Mouse (Mus musculus) lung, embryonic 14.5 days (tissue): Measurements from ENCODE around the gene Miip. TPM values are rescaled to one million over a fixed set of nuclear protein-coding genes. Genes with fewer than 3 reads are reported as not detected.

ENCODE experiments used
- ATAC-seq: fragments of 200-750 bp; cut with Nextera tagmentation; 2 replicates; pipeline ENCODE4 v1.8.0; 2017; ENCODE audit warnings: mild to moderate bottlenecking, moderate TSS enrichment, moderate library complexity; ENCODE audit not compliant: insufficient read depth
- DNase-seq: peaks from one replicate; pipeline ENCODE4 v3.0.0-alpha.2; 2015
- H3K27ac ChIP-seq: fragments of 300-500 bp; sonication (generic); 2 replicates; pipeline ENCODE4 v1.5.1; 2014; ENCODE audit warnings: low read depth, mild to moderate bottlenecking, moderate library complexity
- H3K27me3 ChIP-seq: fragments of 300-500 bp; sonication (generic); 2 replicates; pipeline ENCODE4 v1.6.1; 2014; ENCODE audit warnings: low read length, control low read depth; ENCODE audit not compliant: insufficient read depth
- H3K36me3 ChIP-seq: fragments of 300-500 bp; sonication (generic); 2 replicates; pipeline ENCODE4 v1.6.1; 2014; ENCODE audit warnings: control low read depth; ENCODE audit not compliant: insufficient read depth
- H3K4me1 ChIP-seq: fragments of 300-500 bp; sonication (generic); 2 replicates; pipeline ENCODE4 v1.6.1; 2014; ENCODE audit warnings: antibody characterized with exemption, control low read depth; ENCODE audit not compliant: insufficient read depth
- H3K4me2 ChIP-seq: fragments of 300-500 bp; sonication (generic); 2 replicates; pipeline ENCODE4 v1.6.1; 2014; ENCODE audit warnings: mild to moderate bottlenecking
- H3K4me3 ChIP-seq: fragments of 300-500 bp; sonication (generic); 2 replicates; pipeline ENCODE4 v1.5.1; 2014; ENCODE audit warnings: low read depth, low read length
- H3K9ac ChIP-seq: fragments of 300-500 bp; sonication (generic); 2 replicates; pipeline ENCODE4 v1.6.1; 2014
- H3K9me3 ChIP-seq: fragments of 300-500 bp; sonication (generic); 2 replicates; pipeline ENCODE4 v1.6.1; 2016; ENCODE audit warnings: low read depth, low read length, control low read depth
- CTCF ChIP-seq: IDR thresholded peaks from 2 replicates; pipeline ENCODE4 v1.5.1; 2016; ENCODE audit warnings: antibody characterized with exemption, low read depth
- WGBS: fragments of 180-500 bp; shearing (Covaris S2); extraction: QIAGEN DNeasy Blood & Tissue Kit; methylation state at CpG from one replicate; pipeline ENCODE4 v1.1.7; 2014; 5-methylcytosine and 5-hydroxymethylcytosine counted together
- polyA plus RNA-seq: library from polyadenylated mRNA; unstranded; fragments of >200 nt; fragmentation: Nextera tagmentation; extraction: Ambion mirVana; gene quantifications from 2 replicates; pipeline ENCODE4 v1.2.1, GENCODE M21; 2014

Gene Miip
- polyA plus RNA-seq, 1 experiment from 2014 or later: 39.1 TPM

DNA sequence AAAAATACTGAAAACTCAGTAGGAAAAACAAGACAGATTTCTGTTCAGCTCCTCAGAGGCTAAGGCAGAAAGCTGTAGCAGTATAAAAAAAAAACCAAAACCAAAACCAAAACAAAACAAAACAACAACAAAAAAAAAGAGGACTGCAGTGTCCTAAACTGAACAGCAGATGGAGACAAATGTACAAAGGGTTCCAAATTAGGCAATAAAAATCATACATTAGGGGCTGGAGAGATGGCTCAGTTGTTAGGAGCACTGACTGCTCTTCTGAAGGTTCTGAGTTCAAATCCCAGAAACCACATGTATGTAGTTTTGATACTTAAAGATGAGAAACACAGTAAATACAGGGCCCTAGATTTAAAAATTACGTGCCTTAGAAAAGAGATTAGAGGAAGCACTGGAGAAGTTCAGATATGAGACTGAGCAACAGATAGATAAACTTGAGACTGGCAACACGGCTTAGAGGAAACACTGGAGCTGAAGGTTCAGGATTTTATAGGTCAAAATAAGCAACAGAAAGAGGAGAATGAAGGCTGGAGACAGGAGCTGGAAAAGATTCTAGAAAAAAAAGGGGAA, 53.9 kb downstream of the Miip start:
- ATAC-seq: no peak
- no peaks in the 10 kb centered on the region for H3K36me3 ChIP-seq
- TF ChIP-seq CTCF: peak; percentile 26
- H3K4me2 ChIP-seq: no peak overlapping the region
- peak; percentile 19 for DNase-seq
- H3K9me3 ChIP-seq: peaks cover 3% of the 10 kb centered on the region; the same call in 1 of the 2 replicates
- no peak overlapping the region for H3K9ac ChIP-seq
- 69% methylated on average over 2 of the region's 2 CpGs for WGBS
- no peaks in the 10 kb centered on the region for H3K4me1 ChIP-seq
- no peak overlapping the region for H3K27ac ChIP-seq
- H3K27me3 ChIP-seq: no peaks in the 10 kb centered on the region
- no peak overlapping the region for H3K4me3 ChIP-seq

DNA sequence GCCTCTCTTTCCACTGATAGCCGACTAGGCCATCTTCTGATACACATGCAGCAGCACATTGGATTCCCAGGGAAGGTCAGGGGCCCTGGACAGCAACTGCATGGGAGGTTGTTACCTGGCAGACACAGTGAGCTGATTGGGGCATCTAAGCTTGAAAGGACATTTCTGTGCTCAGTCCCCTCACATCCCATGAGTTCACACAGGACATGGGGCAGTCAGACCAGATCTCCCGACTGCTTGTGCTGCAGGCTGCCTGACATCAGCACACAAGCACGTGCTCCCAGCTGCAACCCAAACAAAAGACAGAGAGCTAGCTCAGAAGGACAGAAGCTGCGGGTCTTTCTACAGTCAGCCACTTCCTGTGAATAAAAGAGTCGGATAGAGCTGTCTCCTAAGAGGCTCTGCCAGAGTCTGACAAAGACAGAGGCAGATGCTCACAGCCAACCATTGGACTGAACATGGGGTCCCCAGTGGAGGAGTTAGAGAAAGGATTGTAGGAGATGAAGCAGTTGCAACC, 55.3 kb downstream of the Miip start:
- no peak overlapping the region for H3K9ac ChIP-seq
- no peak overlapping the region for H3K27ac ChIP-seq
- H3K27me3 ChIP-seq: no peaks in the 10 kb centered on the region
- DNase-seq (no peak), ATAC-seq (no peak)
- no peak for TF ChIP-seq CTCF
- WGBS: 42% methylated on average over 5 of the region's 5 CpGs
- no peaks in the 10 kb centered on the region for H3K9me3 ChIP-seq
- no peaks in the 10 kb centered on the region for H3K4me1 ChIP-seq
- no peak overlapping the region for H3K4me2 ChIP-seq
- no peaks in the 10 kb centered on the region for H3K36me3 ChIP-seq
- H3K4me3 ChIP-seq: no peak overlapping the region

Other genes starting within 250 kb of the Miip start
- 3.7 and 5.0 TPM in 2 replicates for gene Zfp979, start 226.3 kb downstream of the Miip start, polyA plus RNA-seq
- not detected in 2 replicates for gene Zfp534, start 166.3 kb downstream of the Miip start, polyA plus RNA-seq
- gene Zfp984, start 59.0 kb downstream of the Miip start, polyA plus RNA-seq: 6.9 and 8.6 TPM in 2 replicates
- 4.5 and 6.6 TPM in 2 replicates for gene Zfp933, start 20.4 kb downstream of the Miip start, polyA plus RNA-seq
- 9.5 and 11.5 TPM in 2 replicates for gene Fv1, start 163 bp upstream of the Miip start, polyA plus RNA-seq
- 31.7 and 32.6 TPM in 2 replicates for gene Mfn2, start 35.9 kb upstream of the Miip start, polyA plus RNA-seq
- 40.0 and 42.4 TPM in 2 replicates for gene Plod1, start 68.0 kb upstream of the Miip start, polyA plus RNA-seq
- 20.2 and 22.5 TPM in 2 replicates for gene 2510039O18Rik, start 72.1 kb upstream of the Miip start, polyA plus RNA-seq
- gene Nppb, start 117.0 kb upstream of the Miip start, polyA plus RNA-seq: not detected in 2 replicates
- 17.4 TPM in 1 of 2 replicates, not detected in the other for gene Nppa, start 131.9 kb upstream of the Miip start, polyA plus RNA-seq
- gene Clcn6, start 170.0 kb upstream of the Miip start, polyA plus RNA-seq: 3.6 and 4.2 TPM in 2 replicates
- 18.7 and 20.4 TPM in 2 replicates for gene Mthfr, start 170.3 kb upstream of the Miip start, polyA plus RNA-seq
- gene Agtrap, start 219.2 kb upstream of the Miip start, polyA plus RNA-seq: 11.6 and 14.2 TPM in 2 replicates